27 mouse cellular contexts compared by ENCODE assay signal in genomic region chr2:93129176-93129575, GRCm38 (mm10). TPM values are rescaled to one million over a fixed set of nuclear protein-coding genes. Genes with fewer than 3 reads are reported as not detected.
DNase-seq lines count a peak whose midpoint lies in the region; ATAC-seq lines count a peak whose summit lies in the region.
"Had no signal": no experiment of that assay in that cellular context is flagged by ENCODE, and none has a peak within 500 bp of the region (broad histone marks: within the 10 kb centered on the region; RNA-seq: fewer than 3 reads in every experiment).

No protein-coding gene starts in this region.

- peaks cover 3% of the 10 kb centered on the region; the same call in 1 of the 2 replicates for H3K4me1 ChIP-seq in embryonic facial prominence, embryonic 14.5 days (ENCODE audit: control insufficient read depth, insufficient read depth, low read length)
- H3K4me1 ChIP-seq in embryonic facial prominence, embryonic 10.5 days = peaks cover 44% of the 10 kb centered on the region
- H3K4me1 ChIP-seq in midbrain, embryonic 11.5 days (ENCODE audit: control insufficient read depth, insufficient read depth, low read length) = peaks cover 4% of the 10 kb centered on the region
- H3K4me1 ChIP-seq in midbrain, embryonic 10.5 days = peaks cover 21% of the 10 kb centered on the region

- WGBS in embryonic facial prominence, embryonic 14.5 days = 50% methylated on average over 4 of the region's 4 CpGs
- 71% methylated on average over 4 of the region's 4 CpGs for WGBS in embryonic facial prominence, embryonic 10.5 days
- WGBS in midbrain, embryonic 11.5 days = 75% methylated on average over 4 of the region's 4 CpGs
- 67% methylated on average over 4 of the region's 4 CpGs for WGBS in midbrain, embryonic 10.5 days

- no peak overlapping the region for H3K27ac ChIP-seq in embryonic facial prominence, embryonic 14.5 days (replicated peaks; ENCODE audit: low read depth, low read length)
- no peak overlapping the region for H3K27ac ChIP-seq in embryonic facial prominence, embryonic 10.5 days (replicated peaks)
- no peak overlapping the region for H3K27ac ChIP-seq in midbrain, embryonic 11.5 days (ENCODE audit: low read depth, low read length)
- H3K27ac ChIP-seq in midbrain, embryonic 10.5 days (replicated peaks) = no peak overlapping the region
- H3K27ac ChIP-seq: embryonic facial prominence, embryonic 15.5 days; forebrain, embryonic 15.5 days; heart, embryonic 15.5 days; hindbrain, embryonic 12.5 days; hindbrain, embryonic 15.5 days had no signal

- no peak overlapping the region for H3K4me2 ChIP-seq in embryonic facial prominence, embryonic 14.5 days (ENCODE audit: low read depth, low read length)
- no peak overlapping the region for H3K4me2 ChIP-seq in midbrain, embryonic 11.5 days
- H3K4me2 ChIP-seq: embryonic facial prominence, embryonic 15.5 days; forebrain, embryonic 15.5 days; heart, embryonic 12.5 days; heart, embryonic 15.5 days; hindbrain, embryonic 12.5 days; hindbrain, embryonic 15.5 days had no signal

- no peak overlapping the region for H3K9ac ChIP-seq in embryonic facial prominence, embryonic 14.5 days (ENCODE audit: low read depth, low read length)
- H3K9ac ChIP-seq in midbrain, embryonic 11.5 days (ENCODE audit: low read length) = no peak overlapping the region
- H3K9ac ChIP-seq: embryonic facial prominence, embryonic 15.5 days; forebrain, embryonic 15.5 days; heart, embryonic 12.5 days; heart, embryonic 15.5 days; hindbrain, embryonic 12.5 days; hindbrain, embryonic 15.5 days had no signal

- no peaks in the 10 kb centered on the region for H3K36me3 ChIP-seq in embryonic facial prominence, embryonic 14.5 days (ENCODE audit: control insufficient read depth, insufficient read depth, low read length)
- H3K36me3 ChIP-seq in embryonic facial prominence, embryonic 10.5 days (replicated peaks) = no peaks in the 10 kb centered on the region
- H3K36me3 ChIP-seq in midbrain, embryonic 11.5 days (ENCODE audit: control insufficient read depth, insufficient read depth, low read length) = no peaks in the 10 kb centered on the region
- H3K36me3 ChIP-seq in midbrain, embryonic 10.5 days = no peaks in the 10 kb centered on the region
- H3K36me3 ChIP-seq: embryonic facial prominence, embryonic 15.5 days; forebrain, embryonic 15.5 days; G1E; heart, embryonic 12.5 days; heart, embryonic 15.5 days; hindbrain, embryonic 12.5 days; hindbrain, embryonic 15.5 days had no signal

- peak; percentile 49 for DNase-seq in embryonic facial prominence, embryonic 14.5 days (ENCODE audit: low spot score)
- DNase-seq in embryonic facial prominence, embryonic 10.5 days (ENCODE audit: low spot score) = no peak
- DNase-seq in A20 (ENCODE audit: low read depth, low spot score) (peak; percentile 22), ES-CJ7 (ENCODE audit: low read depth, low spot score) (peak; percentile 18)
- DNase-seq in lung, postnatal 36 days = no peak
- no peak for DNase-seq in midbrain, embryonic 11.5 days (ENCODE audit: low spot score, missing footprints)
- DNase-seq in midbrain, embryonic 10.5 days (ENCODE audit: low spot score) = no peak
- DNase-seq: adrenal gland, adult 8-10 months; adrenal gland, postnatal 25 days; cerebellum, adult 11-12 months; cerebellum, adult 8-10 months; cerebellum, postnatal 36 days; embryo, embryonic 11 days; gastrocnemius, postnatal 25 days; heart, postnatal 10 days; heart, postnatal 36 days had no signal

- H3K27me3 ChIP-seq in embryonic facial prominence, embryonic 14.5 days (replicated peaks; ENCODE audit: control insufficient read depth, insufficient read depth, low read length) = no peaks in the 10 kb centered on the region
- H3K27me3 ChIP-seq in embryonic facial prominence, embryonic 10.5 days (replicated peaks; ENCODE audit: low read depth, poor library complexity, severe bottlenecking) = peaks cover 24% of the 10 kb centered on the region; the same call in 1 of the 2 replicates
- H3K27me3 ChIP-seq in midbrain, embryonic 11.5 days (ENCODE audit: control insufficient read depth, insufficient read depth, low read length) = no peaks in the 10 kb centered on the region
- H3K27me3 ChIP-seq in midbrain, embryonic 10.5 days (ENCODE audit: low read depth, poor library complexity, severe bottlenecking) = no peaks in the 10 kb centered on the region
- H3K27me3 ChIP-seq: embryonic facial prominence, embryonic 15.5 days; forebrain, embryonic 15.5 days; heart, embryonic 15.5 days; hindbrain, embryonic 12.5 days; hindbrain, embryonic 15.5 days had no signal

- ATAC-seq in embryonic facial prominence, embryonic 14.5 days (ENCODE audit: low read depth) = no peak
- 0 out of 2 replicates have a peak, but pooled peaks have one; percentile 14 for ATAC-seq in megakaryocyte progenitor cell, adult 5-6 weeks (replicated peaks; ENCODE audit: poor library complexity)
- ATAC-seq in midbrain, embryonic 11.5 days (ENCODE audit: low FRiP score) = no peak
- ATAC-seq: activated CD4-positive, CD25-positive, alpha-beta regulatory T cell, adult 4 months; CD4-positive, CD25-positive, alpha-beta regulatory T cell, adult 4 months; forebrain, embryonic 15.5 days; intestine, postnatal 0 days had no signal

- H3K9me3 ChIP-seq in embryonic facial prominence, embryonic 14.5 days (ENCODE audit: control insufficient read depth, low read length) = no peaks in the 10 kb centered on the region
- no peaks in the 10 kb centered on the region for H3K9me3 ChIP-seq in embryonic facial prominence, embryonic 10.5 days
- no peaks in the 10 kb centered on the region for H3K9me3 ChIP-seq in midbrain, embryonic 11.5 days (ENCODE audit: control insufficient read depth, low read length)
- H3K9me3 ChIP-seq in midbrain, embryonic 10.5 days (replicated peaks) = no peaks in the 10 kb centered on the region
- H3K9me3 ChIP-seq: embryonic facial prominence, embryonic 15.5 days; forebrain, embryonic 15.5 days; G1E; heart, embryonic 12.5 days; heart, embryonic 15.5 days; hindbrain, embryonic 12.5 days; hindbrain, embryonic 15.5 days had no signal

- no peak overlapping the region for H3K4me3 ChIP-seq in embryonic facial prominence, embryonic 14.5 days (ENCODE audit: low read depth, low read length)
- no peak overlapping the region for H3K4me3 ChIP-seq in embryonic facial prominence, embryonic 10.5 days
- H3K4me3 ChIP-seq in midbrain, embryonic 11.5 days (ENCODE audit: low read depth, low read length) = no peak overlapping the region
- no peak overlapping the region for H3K4me3 ChIP-seq in midbrain, embryonic 10.5 days
- H3K4me3 ChIP-seq: embryonic facial prominence, embryonic 15.5 days; forebrain, embryonic 15.5 days; heart, embryonic 12.5 days; heart, embryonic 15.5 days; hindbrain, embryonic 12.5 days; hindbrain, embryonic 15.5 days had no signal

RNA-seq across cellular contexts. Expression of gene Trp53i11, which starts 58.2 kb away (rescaled TPM):
- 33.6 and 37.5 TPM in 2 replicates for polyA plus RNA-seq in embryonic facial prominence, embryonic 14.5 days (2014; fragmentation: Nextera tagmentation; extraction: Ambion mirVana)
- 72.5 and 95.2 TPM in 2 replicates for polyA plus RNA-seq in embryonic facial prominence, embryonic 10.5 days (2016; fragmentation: Nextera tagmentation; extraction: Ambion mirVana)
- 2.2 and 2.4 TPM in 2 replicates for total RNA-seq in megakaryocyte progenitor cell, adult 5-6 weeks (2015)
- total RNA-seq in megakaryocyte progenitor cell, adult 5-6 weeks (2017) = 1.00 and 1.8 TPM in 2 replicates
- 179 and 191 TPM in 2 replicates for polyA plus RNA-seq in midbrain, embryonic 11.5 days (2014; fragmentation: Nextera tagmentation; extraction: Ambion mirVana)
- polyA plus RNA-seq in midbrain, embryonic 10.5 days (2016; fragmentation: Nextera tagmentation; extraction: Ambion mirVana) = 171 and 214 TPM in 2 replicates
- total RNA-seq: G1E had no signal
- polyA plus RNA-seq: G1E had no signal

Comparison
In these comparisons a context has a peak if more than half of its experiments do, and no peak if none do; other contexts are left out.
1. DNase-seq: peak in embryonic facial prominence, embryonic 14.5 days (single experiment), A20 (single experiment) and ES-CJ7 (single experiment); none in embryonic facial prominence, embryonic 10.5 days (single experiment), lung, postnatal 36 days (single experiment), midbrain, embryonic 11.5 days (single experiment) and midbrain, embryonic 10.5 days (single experiment).